Mouse (Mus musculus) pancreas, adult 10 weeks (tissue): ENCODE measurements around the gene 3110040M04Rik. TPM values are rescaled to one million over a fixed set of nuclear protein-coding genes. Genes with fewer than 3 reads are reported as not detected.

Source experiments
- polyA plus RNA-seq: library from polyadenylated mRNA; stranded (reverse); fragments of 350-450 nt; fragmentation: Illumina TruSeq; extraction: RNeasy Lipid Tissue Mini Kit (QIAGEN cat#74804); gene quantifications from one replicate; pipeline ENCODE4 v1.2.3, GENCODE M21; 2015; ENCODE audit warnings: low read depth, low replicate concordance; ENCODE audit not compliant: insufficient read depth

The 3110040M04Rik gene
- polyA plus RNA-seq = not detected

DNA sequence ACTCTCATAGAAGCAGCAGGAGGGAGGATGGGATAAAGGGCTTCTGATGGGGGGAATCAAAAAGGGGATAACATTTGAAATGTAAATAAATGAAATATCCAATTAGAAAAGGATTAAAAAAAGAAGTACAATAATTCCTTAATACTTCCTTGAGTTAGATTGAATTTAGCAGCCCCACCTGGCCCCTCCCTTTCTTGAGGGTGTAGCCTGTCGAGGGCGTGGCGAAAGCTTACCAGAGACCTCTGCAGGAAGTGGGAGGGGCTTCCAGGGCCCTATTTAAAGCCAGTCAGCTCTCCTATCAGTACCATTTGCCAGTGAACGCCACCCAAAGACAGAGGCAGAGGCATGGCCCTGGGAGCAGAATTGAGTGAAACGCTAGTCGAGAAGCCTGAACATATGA, at the start of gene 3110040M04Rik:
3110040M04Rik (plus strand) TSS at position 304 of the 400 bp plus-strand sequence.

DNA sequence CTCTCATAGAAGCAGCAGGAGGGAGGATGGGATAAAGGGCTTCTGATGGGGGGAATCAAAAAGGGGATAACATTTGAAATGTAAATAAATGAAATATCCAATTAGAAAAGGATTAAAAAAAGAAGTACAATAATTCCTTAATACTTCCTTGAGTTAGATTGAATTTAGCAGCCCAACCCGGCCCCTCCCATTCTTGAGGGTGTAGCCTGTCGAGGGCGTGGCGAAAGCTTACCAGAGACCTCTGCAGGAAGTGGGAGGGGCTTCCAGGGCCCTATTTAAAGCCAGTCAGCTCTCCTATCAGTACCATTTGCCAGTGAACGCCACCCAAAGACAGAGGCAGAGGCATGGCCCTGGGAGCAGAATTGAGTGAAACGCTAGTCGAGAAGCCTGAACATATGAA, 21.7 kb upstream of the 3110040M04Rik start, which contains the start of gene Gm47985:
Gm47985 (plus strand) TSS at position 272 of the 400 bp plus-strand sequence.

DNA sequence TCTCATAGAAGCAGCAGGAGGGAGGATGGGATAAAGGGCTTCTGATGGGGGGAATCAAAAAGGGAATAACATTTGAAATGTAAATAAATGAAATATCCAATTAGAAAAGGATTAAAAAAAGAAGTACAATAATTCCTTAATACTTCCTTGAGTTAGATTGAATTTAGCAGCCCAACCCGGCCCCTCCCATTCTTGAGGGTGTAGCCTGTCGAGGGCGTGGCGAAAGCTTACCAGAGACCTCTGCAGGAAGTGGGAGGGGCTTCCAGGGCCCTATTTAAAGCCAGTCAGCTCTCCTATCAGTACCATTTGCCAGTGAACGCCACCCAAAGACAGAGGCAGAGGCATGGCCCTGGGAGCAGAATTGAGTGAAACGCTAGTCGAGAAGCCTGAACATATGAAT, 11.8 kb upstream of the 3110040M04Rik start, which contains the start of gene Gm8947:
Gm8947 (plus strand) TSS at position 302 of the 400 bp plus-strand sequence.

DNA sequence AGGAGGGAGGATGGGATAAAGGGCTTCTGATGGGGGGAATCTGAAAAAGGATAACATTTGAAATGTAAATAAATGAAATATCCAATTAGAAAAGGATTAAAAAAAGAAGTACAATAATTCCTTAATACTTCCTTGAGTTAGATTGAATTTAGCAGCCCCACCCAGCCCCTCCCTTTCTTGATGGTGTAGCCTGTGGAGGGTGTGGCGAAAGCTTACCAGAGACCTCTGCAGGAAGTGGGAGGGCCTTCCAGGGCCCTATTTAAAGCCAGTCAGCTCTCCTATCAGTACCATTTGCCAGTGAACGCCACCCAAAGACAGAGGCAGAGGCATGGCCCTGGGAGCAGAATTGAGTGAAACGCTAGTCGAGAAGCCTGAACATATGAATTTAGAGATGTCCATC, 5.8 kb upstream of the 3110040M04Rik start, which contains the start of gene Gm47995:
Gm47995 (plus strand) TSS at position 329 of the 400 bp plus-strand sequence.

DNA sequence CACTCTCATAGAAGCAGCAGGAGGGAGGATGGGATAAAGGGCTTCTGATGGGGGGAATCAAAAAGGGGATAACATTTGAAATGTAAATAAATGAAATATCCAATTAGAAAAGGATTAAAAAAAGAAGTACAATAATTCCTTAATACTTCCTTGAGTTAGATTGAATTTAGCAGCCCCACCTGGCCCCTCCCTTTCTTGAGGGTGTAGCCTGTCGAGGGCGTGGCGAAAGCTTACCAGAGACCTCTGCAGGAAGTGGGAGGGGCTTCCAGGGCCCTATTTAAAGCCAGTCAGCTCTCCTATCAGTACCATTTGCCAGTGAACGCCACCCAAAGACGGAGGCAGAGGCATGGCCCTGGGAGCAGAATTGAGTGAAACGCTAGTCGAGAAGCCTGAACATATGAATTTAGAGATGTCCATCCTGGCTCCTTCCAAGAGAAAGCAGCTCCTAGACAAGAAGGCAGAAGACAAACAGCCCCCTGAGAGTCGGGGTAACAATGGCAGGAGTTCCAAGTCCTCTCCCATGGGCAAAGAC, 6.0 kb downstream of the 3110040M04Rik start, which contains the start of gene Gm47996:
Gm47996 (plus strand) TSS at position 308 of the 532 bp plus-strand sequence.

Other genes starting within 250 kb of the 3110040M04Rik start
- 1.3 TPM for gene Hmcn1, start 210.7 kb upstream of the 3110040M04Rik start, polyA plus RNA-seq
- not detected for gene Gm47985, start 21.6 kb upstream of the 3110040M04Rik start, polyA plus RNA-seq
- gene Gm8947, start 11.7 kb upstream of the 3110040M04Rik start, polyA plus RNA-seq = not detected
- gene Gm47995, start 5.7 kb upstream of the 3110040M04Rik start, polyA plus RNA-seq = not detected
- gene Gm47996, start 6.0 kb downstream of the 3110040M04Rik start, polyA plus RNA-seq = not detected
- gene Ivns1abp, start 140.4 kb downstream of the 3110040M04Rik start, polyA plus RNA-seq = 85.0 TPM
- gene Swt1, start 224.3 kb downstream of the 3110040M04Rik start, polyA plus RNA-seq = 9.3 TPM
- 9.4 TPM for gene Trmt1l, start 224.4 kb downstream of the 3110040M04Rik start, polyA plus RNA-seq